ENCODE assay signal across 8 mouse cellular contexts in genomic region chr13:103109872-103110271, GRCm38 (mm10).
DNase-seq lines count a peak whose midpoint lies in the region; TF ChIP-seq lines count a peak whose summit lies in the region.

No protein-coding gene starts in this region.

- H3K4me3 ChIP-seq in lung, adult 2 months (replicated peaks; ENCODE audit: extremely low read depth, low read depth, low read length), result no peak overlapping the region

- TF ChIP-seq CTCF in lung, adult 2 months (IDR thresholded peaks at IDR 0.05; ENCODE audit: insufficient read depth, low read length), result peak; percentile 92

- peak; percentile 72 for DNase-seq in CD4-positive, CD25-positive, alpha-beta regulatory T cell, adult 2 months (ENCODE audit: low read depth, low spot score)
- peak; percentile 73 for DNase-seq in adipocyte (ENCODE audit: low spot score)
- peak; percentile 70 to 74 for DNase-seq in cerebellum, postnatal 4 days (ENCODE audit: low spot score in 2 of 2)
- DNase-seq in gastrocnemius, adult 8-10 months (ENCODE audit: low spot score in 2 of 2), result peak; percentile 29 to 30
- DNase-seq in kidney, postnatal 14 days, result peak; percentile 79
- peak; percentile 53 for DNase-seq in lung, adult 2 months
- peak; percentile 63 for DNase-seq in ovary, postnatal 36 days (ENCODE audit: low spot score)
- DNase-seq in urinary bladder, postnatal 25 days (ENCODE audit: low spot score), result peak; percentile 65

- 20% methylated on average over 10 of the region's 10 CpGs for WGBS in lung, adult 2 months

- H3K4me1 ChIP-seq in lung, adult 2 months (ENCODE audit: control insufficient read depth, insufficient read depth, low read length), result no peaks in the 10 kb centered on the region

- TF ChIP-seq POLR2A in lung, adult 2 months (IDR thresholded peaks at IDR 0.05; ENCODE audit: borderline replicate concordance, extremely low read depth, low read depth, low read length), result no peak
